Mouse (Mus musculus) heart, postnatal 0 days (tissue): ENCODE data around the gene Klrg2. TPM values are rescaled to one million over a fixed set of nuclear protein-coding genes. Genes with fewer than 3 reads are reported as not detected.

Source experiments
- ATAC-seq: fragments of 200-750 bp; cut with Nextera tagmentation; 2 replicates; pipeline ENCODE4 v1.8.0; 2017; ENCODE audit warnings: low read depth, moderate number of reproducible peaks, moderate library complexity; ENCODE audit not compliant: insufficient read depth
- DNase-seq: peaks from one replicate; pipeline ENCODE4 v3.0.0-alpha.2; 2016; ENCODE audit warnings: low spot score
- H3K27ac ChIP-seq: fragments of 300-500 bp; sonication (generic); 2 replicates; pipeline ENCODE4 v1.5.1; 2014; ENCODE audit warnings: low read depth, mild to moderate bottlenecking
- H3K27me3 ChIP-seq: fragments of 300-500 bp; sonication (generic); 2 replicates; pipeline ENCODE4 v1.6.1; 2014; ENCODE audit warnings: low read length, mixed read lengths; ENCODE audit not compliant: control insufficient read depth, insufficient read depth
- H3K36me3 ChIP-seq: fragments of 300-500 bp; sonication (generic); replicated peaks from 2 replicates; pipeline ENCODE4 v1.6.1; 2014; ENCODE audit warnings: low read length, mixed read lengths; ENCODE audit not compliant: control insufficient read depth, insufficient read depth
- H3K4me1 ChIP-seq: fragments of 300-500 bp; sonication (generic); 2 replicates; pipeline ENCODE4 v1.6.1; 2014; ENCODE audit warnings: antibody characterized with exemption; ENCODE audit not compliant: control insufficient read depth, insufficient read depth
- H3K4me2 ChIP-seq: fragments of 300-500 bp; sonication (generic); 2 replicates; pipeline ENCODE4 v1.6.1; 2014; ENCODE audit warnings: low read depth, mild to moderate bottlenecking, low read length, moderate library complexity
- H3K4me3 ChIP-seq: fragments of 300-500 bp; sonication (generic); 2 replicates; pipeline ENCODE4 v1.5.1; 2014; ENCODE audit warnings: low read depth, low read length
- H3K9ac ChIP-seq: fragments of 300-500 bp; sonication (generic); replicated peaks from 2 replicates; pipeline ENCODE4 v1.6.1; 2014; ENCODE audit warnings: low read depth, low read length, mixed read lengths
- H3K9me3 ChIP-seq: fragments of 300-500 bp; sonication (generic); replicated peaks from 2 replicates; pipeline ENCODE4 v1.6.1; 2016; ENCODE audit warnings: low read length; ENCODE audit not compliant: control insufficient read depth
- CTCF ChIP-seq: IDR thresholded peaks from 2 replicates; pipeline ENCODE4 v1.5.1; 2016; ENCODE audit warnings: antibody characterized with exemption, control low read depth, low read depth
- EP300 ChIP-seq: IDR thresholded peaks from 2 replicates; pipeline ENCODE4 v1.6.1; 2016; ENCODE audit warnings: antibody characterized with exemption, low read depth
- WGBS: fragments of 180-500 bp; shearing (Covaris S2); extraction: QIAGEN DNeasy Blood & Tissue Kit; methylation state at CpG from one replicate; pipeline ENCODE4 v1.1.7; 2014; 5-methylcytosine and 5-hydroxymethylcytosine counted together
- polyA plus RNA-seq: library from polyadenylated mRNA; unstranded; fragments of >200 nt; fragmentation: Nextera tagmentation; extraction: Ambion mirVana; gene quantifications from 2 replicates; pipeline ENCODE4 v1.2.1, GENCODE M21; 2015
- total RNA-seq: library from RNA; depleted of rRNA; stranded (reverse); fragments of >200 nt; gene quantifications from 2 replicates; pipeline ENCODE4 v1.2.3, GENCODE M21; 2014; ENCODE audit warnings: low replicate concordance

Gene Klrg2
- total and polyA plus RNA-seq, 2 experiments from 2014 or later = 0.04 to 0.20 TPM

- 77% methylated on average over 4 of the region's 4 CpGs for WGBS
Observed at GRCm38 (mm10) chr6:38627486-38627885, 9.6 kb downstream of the Klrg2 start.

GRCm38 (mm10) chr6:38627081-38627480 is 10.0 kb downstream of the Klrg2 start:
- 85% methylated on average over 4 of the region's 4 CpGs for WGBS

More at GRCm38 (mm10) chr6:38627486-38627885, 9.6 kb downstream of the Klrg2 start:
- ATAC-seq (no peak), DNase-seq (no peak)
- H3K9ac ChIP-seq = no peak overlapping the region
- 0 out of 2 replicates have a peak, but pooled peaks cover 8% of the 10 kb centered on the region for H3K36me3 ChIP-seq
- no peak overlapping the region for H3K4me3 ChIP-seq
- TF ChIP-seq EP300 (no peak), CTCF (no peak)
- no peaks in the 10 kb centered on the region for H3K27me3 ChIP-seq
- no peak overlapping the region for H3K27ac ChIP-seq
- no peaks in the 10 kb centered on the region for H3K9me3 ChIP-seq
- H3K4me2 ChIP-seq = no peak overlapping the region
- peaks cover 23% of the 10 kb centered on the region for H3K4me1 ChIP-seq

GRCm38 (mm10) chr6:38626086-38626485 is 11.0 kb downstream of the Klrg2 start:
- Histone ChIP-seq H3K9ac (no peak overlapping the region), H3K27ac (no peak overlapping the region), H3K4me2 (no peak overlapping the region), H3K4me3 (no peak overlapping the region), H3K9me3 (no peaks in the 10 kb centered on the region), H3K27me3 (no peaks in the 10 kb centered on the region), H3K36me3 (0 out of 2 replicates have a peak, but pooled peaks cover 8% of the 10 kb centered on the region), H3K4me1 (peaks cover 23% of the 10 kb centered on the region)
- no peak for DNase-seq
- WGBS = 94% methylated on average over 5 of the region's 5 CpGs
- TF ChIP-seq EP300 (no peak), CTCF (no peak)
- ATAC-seq = no peak

More at GRCm38 (mm10) chr6:38627081-38627480, 10.0 kb downstream of the Klrg2 start:
- no peak for DNase-seq
- H3K4me1 ChIP-seq = peaks cover 23% of the 10 kb centered on the region
- ATAC-seq = no peak
- H3K4me3 ChIP-seq = no peak overlapping the region
- H3K27me3 ChIP-seq = no peaks in the 10 kb centered on the region
- no peaks in the 10 kb centered on the region for H3K9me3 ChIP-seq
- no peak overlapping the region for H3K9ac ChIP-seq
- H3K36me3 ChIP-seq = 0 out of 2 replicates have a peak, but pooled peaks cover 8% of the 10 kb centered on the region
- TF ChIP-seq EP300 (no peak), CTCF (no peak)
- no peak overlapping the region for H3K27ac ChIP-seq
- no peak overlapping the region for H3K4me2 ChIP-seq

GRCm38 (mm10) chr6:38624439-38624838 is 12.6 kb downstream of the Klrg2 start:
- 6% methylated on average over 1 of the region's 1 CpGs for WGBS
- no peaks in the 10 kb centered on the region for H3K9me3 ChIP-seq
- TF ChIP-seq CTCF (no peak), EP300 (no peak)
- ATAC-seq (peak; percentile 75), DNase-seq (peak; percentile 62)
- no peak overlapping the region for H3K4me3 ChIP-seq
- H3K27me3 ChIP-seq = no peaks in the 10 kb centered on the region
- no peak overlapping the region for H3K4me2 ChIP-seq
- peaks cover 16% of the 10 kb centered on the region for H3K36me3 ChIP-seq
- peaks cover 23% of the 10 kb centered on the region for H3K4me1 ChIP-seq
- no peak overlapping the region for H3K9ac ChIP-seq
- H3K27ac ChIP-seq = peak overlapping the region; percentile 68

- TF ChIP-seq CTCF (no peak), EP300 (no peak)
- peaks cover 25% of the 10 kb centered on the region for H3K36me3 ChIP-seq
- H3K9me3 ChIP-seq = no peaks in the 10 kb centered on the region
- H3K4me3 ChIP-seq = no peak overlapping the region
- ATAC-seq (peak; percentile 61), DNase-seq (peak; percentile 55)
- no peak overlapping the region for H3K9ac ChIP-seq
- H3K27ac ChIP-seq = peak overlapping the region; percentile 68
- H3K27me3 ChIP-seq = no peaks in the 10 kb centered on the region
- H3K4me1 ChIP-seq = peaks cover 23% of the 10 kb centered on the region
- H3K4me2 ChIP-seq = no peak overlapping the region
- 20% methylated on average over 2 of the region's 2 CpGs for WGBS
Observed at GRCm38 (mm10) chr6:38623457-38623856, 13.6 kb downstream of the Klrg2 start.

- WGBS = 89% methylated on average over 1 of the region's 1 CpGs
- no peak for TF ChIP-seq EP300
- TF ChIP-seq CTCF = no peak
- DNase-seq (no peak), ATAC-seq (no peak)
- no peak overlapping the region for H3K9ac ChIP-seq
- peaks cover 23% of the 10 kb centered on the region for H3K4me1 ChIP-seq
- H3K27ac ChIP-seq = no peak overlapping the region
- H3K27me3 ChIP-seq = no peaks in the 10 kb centered on the region
- 0 out of 2 replicates have a peak, but pooled peaks cover 6% of the 10 kb centered on the region for H3K9me3 ChIP-seq
- H3K4me2 ChIP-seq = no peak overlapping the region
- H3K4me3 ChIP-seq = no peak overlapping the region
- peaks cover 28% of the 10 kb centered on the region for H3K36me3 ChIP-seq
Observed at GRCm38 (mm10) chr6:38622406-38622805, 14.6 kb downstream of the Klrg2 start.
